Mouse (Mus musculus): ENCODE measurements at regions not wholly inside any gene's neighbourhood (a gene's known extent, or its start where the extent isn't known, plus 50 kb on each side); places are given as distances from the start of the nearest gene placed in this dataset.

DNA sequence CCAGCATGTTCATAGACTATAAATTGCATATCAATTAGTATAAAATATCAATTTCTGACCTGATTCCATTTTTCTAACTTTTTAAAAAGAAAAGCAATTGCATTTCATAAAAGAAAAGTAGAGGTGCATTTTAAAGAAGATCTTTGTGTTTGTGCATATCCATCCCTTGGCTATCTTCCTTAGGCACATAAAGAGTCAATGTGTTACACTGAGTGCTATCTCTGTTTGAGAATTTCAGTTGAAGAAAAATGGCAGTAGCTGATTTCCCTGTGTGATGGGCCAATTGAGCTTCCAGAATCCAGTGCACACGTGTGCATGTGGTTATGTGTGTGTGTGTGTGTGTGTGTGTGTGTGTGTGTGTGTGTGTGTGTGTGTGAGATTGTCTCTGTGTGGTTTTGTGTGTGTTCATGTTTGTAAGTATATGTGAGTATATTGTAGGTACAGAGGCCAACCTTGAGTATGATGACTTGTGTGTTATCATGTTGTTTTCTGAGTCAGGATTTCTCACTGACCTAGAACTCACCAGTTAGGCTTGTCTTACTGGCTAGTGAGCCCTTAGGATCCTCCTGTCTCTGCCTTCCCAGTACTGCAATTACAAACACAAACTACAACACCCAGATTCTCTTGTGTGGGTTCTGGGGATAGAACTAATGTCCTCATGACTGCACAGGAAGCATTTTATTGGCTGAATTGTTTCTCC, 249.6 kb downstream of the Cdk5rap2 start:
- Histone ChIP-seq H3K27ac (ENCODE audit: insufficient read depth, low read length) (no peak overlapping the region), H3K4me1 (ENCODE audit: control insufficient read depth, insufficient read depth, low read length) (no peaks in the 10 kb centered on the region), H3K27me3 (ENCODE audit: control insufficient read depth, insufficient read depth, low read length) (no peaks in the 10 kb centered on the region), H3K4me3 (replicated peaks; ENCODE audit: insufficient read depth, low read depth, low read length) (no peak overlapping the region)
- TF ChIP-seq POLR2A (IDR thresholded peaks at IDR 0.05; ENCODE audit: borderline replicate concordance, insufficient read depth, low read length): no peak
- TF ChIP-seq CTCF (IDR thresholded peaks at IDR 0.05; ENCODE audit: borderline replicate concordance, insufficient read depth, low read depth, low read length): no peak
- 72% methylated on average over 1 of the region's 1 CpGs for WGBS
- no peak for DNase-seq

DNA sequence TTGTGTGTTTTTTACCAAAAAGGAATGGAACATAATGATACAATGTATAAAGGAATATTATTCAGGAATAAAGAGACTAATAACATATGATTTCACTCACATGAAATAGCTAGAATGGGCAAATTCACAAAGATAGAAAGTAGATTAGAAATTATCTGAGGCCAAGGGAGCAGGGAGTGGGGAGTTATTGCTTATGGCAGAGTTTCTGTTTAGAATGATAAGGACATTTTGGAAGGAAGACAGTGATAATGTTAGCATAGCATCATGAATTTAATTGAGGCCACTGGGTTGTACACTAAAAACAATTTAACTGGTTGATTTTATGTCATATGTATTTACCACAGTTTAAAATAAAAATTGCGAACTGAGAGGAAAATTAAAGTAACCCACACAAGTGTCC, 250.2 kb downstream of the Cdk5rap2 start:
- no peak overlapping the region for H3K27ac ChIP-seq (ENCODE audit: insufficient read depth, low read length)
- TF ChIP-seq CTCF (IDR thresholded peaks at IDR 0.05; ENCODE audit: borderline replicate concordance, insufficient read depth, low read depth, low read length): no peak
- no peak for TF ChIP-seq POLR2A (IDR thresholded peaks at IDR 0.05; ENCODE audit: borderline replicate concordance, insufficient read depth, low read length)
- no peak for DNase-seq
- no peaks in the 10 kb centered on the region for H3K27me3 ChIP-seq (ENCODE audit: control insufficient read depth, insufficient read depth, low read length)
- WGBS: 92% methylated on average over 1 of the region's 1 CpGs
- H3K4me1 ChIP-seq (ENCODE audit: control insufficient read depth, insufficient read depth, low read length): no peaks in the 10 kb centered on the region
- H3K4me3 ChIP-seq (replicated peaks; ENCODE audit: insufficient read depth, low read depth, low read length): no peak overlapping the region

DNA sequence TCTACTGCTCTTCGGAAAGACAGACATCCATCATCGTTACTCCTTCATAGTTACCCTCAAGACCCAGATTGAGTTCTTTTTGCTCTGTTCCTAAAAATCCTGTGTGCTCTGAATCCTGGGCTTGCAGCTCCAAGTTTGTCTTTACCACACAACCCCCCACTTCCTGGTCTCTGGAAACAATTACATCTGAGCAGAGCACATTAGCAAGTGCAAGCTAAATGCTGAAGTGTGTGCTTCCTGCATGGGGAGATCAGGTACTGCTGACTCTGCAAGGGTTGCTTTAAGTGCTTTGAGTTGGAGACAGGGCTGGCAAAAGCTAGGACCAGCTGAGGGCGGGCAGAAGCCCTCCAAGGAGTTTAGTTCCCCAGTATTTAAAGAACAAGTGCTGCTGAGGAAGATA, 257.1 kb downstream of the Cdk5rap2 start:
- Histone ChIP-seq H3K27me3 (ENCODE audit: control insufficient read depth, insufficient read depth, low read length) (no peaks in the 10 kb centered on the region), H3K27ac (ENCODE audit: insufficient read depth, low read length) (no peak overlapping the region), H3K4me3 (replicated peaks; ENCODE audit: insufficient read depth, low read depth, low read length) (no peak overlapping the region), H3K4me1 (ENCODE audit: control insufficient read depth, insufficient read depth, low read length) (no peaks in the 10 kb centered on the region)
- no peak for DNase-seq
- 73% methylated on average over 3 of the region's 3 CpGs for WGBS
- TF ChIP-seq CTCF (IDR thresholded peaks at IDR 0.05; ENCODE audit: borderline replicate concordance, insufficient read depth, low read depth, low read length) (no peak), POLR2A (IDR thresholded peaks at IDR 0.05; ENCODE audit: borderline replicate concordance, insufficient read depth, low read length) (no peak)

DNA sequence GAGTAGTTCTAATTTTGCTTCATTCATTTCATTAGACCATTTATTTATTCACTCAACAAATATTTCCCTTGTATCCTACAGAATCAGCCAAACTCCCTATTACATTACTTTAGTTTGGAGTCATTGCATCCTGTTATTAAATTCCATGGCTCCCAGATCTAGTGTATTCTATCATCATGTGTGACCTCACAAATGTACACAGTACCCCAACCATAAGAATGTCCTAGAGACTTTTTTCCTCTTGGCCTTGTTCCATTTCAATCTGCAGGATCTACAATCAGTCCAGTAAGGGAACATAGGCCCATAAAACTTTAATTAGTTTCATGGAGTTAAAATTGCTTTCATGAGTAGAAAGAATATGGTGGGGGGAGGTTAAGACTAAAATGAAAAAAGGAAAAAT, 301.2 kb downstream of the Cdk5rap2 start:
- TF ChIP-seq POLR2A (IDR thresholded peaks at IDR 0.05; ENCODE audit: borderline replicate concordance, insufficient read depth, low read length) (no peak), CTCF (IDR thresholded peaks at IDR 0.05; ENCODE audit: borderline replicate concordance, insufficient read depth, low read depth, low read length) (no peak)

DNA sequence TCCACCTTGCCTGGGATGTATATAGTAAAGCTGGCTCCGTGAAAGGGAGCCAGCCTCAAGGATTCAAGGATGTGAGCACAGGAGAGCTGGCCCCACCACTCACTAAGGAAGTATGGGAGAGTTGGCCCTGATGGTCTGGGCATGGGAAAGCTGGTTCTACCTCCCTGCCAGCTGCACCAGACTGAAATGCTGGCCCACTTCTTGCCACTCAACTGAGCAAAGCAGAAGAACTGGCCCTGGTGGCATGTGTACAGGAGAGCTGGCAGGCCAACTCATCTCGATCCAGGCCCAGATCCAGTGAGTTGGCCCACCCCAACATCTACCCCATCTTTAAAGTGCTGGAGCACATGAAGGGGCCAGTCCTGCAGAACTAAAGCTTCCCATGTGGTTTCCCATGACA, 304.5 kb downstream of the Cdk5rap2 start:
- no peak overlapping the region for H3K4me3 ChIP-seq (replicated peaks; ENCODE audit: insufficient read depth, low read depth, low read length)
- TF ChIP-seq POLR2A (IDR thresholded peaks at IDR 0.05; ENCODE audit: borderline replicate concordance, insufficient read depth, low read length) (no peak), CTCF (IDR thresholded peaks at IDR 0.05; ENCODE audit: borderline replicate concordance, insufficient read depth, low read depth, low read length) (no peak)
- no peaks in the 10 kb centered on the region for H3K4me1 ChIP-seq (ENCODE audit: control insufficient read depth, insufficient read depth, low read length)
- DNase-seq: no peak
- no peak overlapping the region for H3K27ac ChIP-seq (ENCODE audit: insufficient read depth, low read length)
- no peaks in the 10 kb centered on the region for H3K27me3 ChIP-seq (ENCODE audit: control insufficient read depth, insufficient read depth, low read length)
- 33% methylated on average over 2 of the region's 2 CpGs for WGBS

More for the DNA sequence above, 301.2 kb downstream of the Cdk5rap2 start:
- H3K4me1 ChIP-seq (ENCODE audit: control insufficient read depth, insufficient read depth, low read length): no peaks in the 10 kb centered on the region
- H3K27me3 ChIP-seq (ENCODE audit: control insufficient read depth, insufficient read depth, low read length): no peaks in the 10 kb centered on the region
- no peak for DNase-seq
- no peak overlapping the region for H3K4me3 ChIP-seq (replicated peaks; ENCODE audit: insufficient read depth, low read depth, low read length)
- H3K27ac ChIP-seq (ENCODE audit: insufficient read depth, low read length): no peak overlapping the region

DNA sequence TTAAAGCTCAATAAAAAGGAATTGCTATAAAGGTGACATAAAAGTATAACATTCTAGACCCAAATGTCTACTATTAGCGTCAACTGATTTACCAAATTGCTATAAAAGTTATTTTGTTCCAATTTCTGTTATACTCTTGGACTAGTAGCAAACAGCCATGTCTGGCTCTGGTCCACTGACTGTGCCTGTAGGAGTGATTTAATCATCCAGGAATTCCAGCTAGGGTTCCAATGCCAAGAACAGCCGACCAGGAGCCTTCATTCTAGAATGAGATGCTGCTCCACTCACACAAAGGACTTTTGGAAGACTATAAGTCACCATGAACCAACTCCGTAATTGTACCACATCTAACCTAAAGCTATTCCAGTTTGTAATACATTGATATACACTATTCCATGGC, 312.9 kb downstream of the Cdk5rap2 start:
- Histone ChIP-seq H3K4me3 (replicated peaks; ENCODE audit: insufficient read depth, low read depth, low read length) (no peak overlapping the region), H3K27me3 (ENCODE audit: control insufficient read depth, insufficient read depth, low read length) (no peaks in the 10 kb centered on the region), H3K27ac (ENCODE audit: insufficient read depth, low read length) (no peak overlapping the region), H3K4me1 (ENCODE audit: control insufficient read depth, insufficient read depth, low read length) (no peaks in the 10 kb centered on the region)
- 37% methylated on average over 3 of the region's 3 CpGs for WGBS
- peak in 1 of 2 experiments; percentile 26 for DNase-seq
- TF ChIP-seq POLR2A (IDR thresholded peaks at IDR 0.05; ENCODE audit: borderline replicate concordance, insufficient read depth, low read length): no peak
- no peak for TF ChIP-seq CTCF (IDR thresholded peaks at IDR 0.05; ENCODE audit: borderline replicate concordance, insufficient read depth, low read depth, low read length)

DNA sequence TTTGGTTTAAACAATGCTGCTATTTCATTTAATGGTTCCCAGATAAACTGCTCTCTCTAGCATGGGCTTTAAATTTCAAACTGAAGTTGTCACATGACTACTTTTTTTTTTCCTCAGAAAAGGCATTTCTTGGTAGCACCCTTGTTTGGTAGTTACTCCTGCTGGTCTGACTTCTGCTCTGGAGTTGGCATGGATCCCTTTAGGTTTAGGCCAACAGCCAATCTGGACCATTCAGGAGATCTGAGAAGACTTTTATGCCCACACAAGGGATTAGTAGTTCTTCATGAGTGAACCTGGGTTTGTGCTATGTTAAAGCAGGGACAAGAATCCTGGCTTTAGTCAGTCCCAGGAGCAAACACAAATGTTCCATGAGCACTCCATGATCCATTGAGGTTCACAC, 332.0 kb downstream of the Cdk5rap2 start:
- H3K4me3 ChIP-seq (replicated peaks; ENCODE audit: insufficient read depth, low read depth, low read length): no peak overlapping the region
- H3K27me3 ChIP-seq (ENCODE audit: control insufficient read depth, insufficient read depth, low read length): no peaks in the 10 kb centered on the region
- H3K27ac ChIP-seq (ENCODE audit: insufficient read depth, low read length): no peak overlapping the region
- TF ChIP-seq CTCF (IDR thresholded peaks at IDR 0.05; ENCODE audit: borderline replicate concordance, insufficient read depth, low read depth, low read length) (no peak), POLR2A (IDR thresholded peaks at IDR 0.05; ENCODE audit: borderline replicate concordance, insufficient read depth, low read length) (no peak)
- DNase-seq: peak in 1 of 2 experiments; percentile 25
- no peaks in the 10 kb centered on the region for H3K4me1 ChIP-seq (ENCODE audit: control insufficient read depth, insufficient read depth, low read length)

DNA sequence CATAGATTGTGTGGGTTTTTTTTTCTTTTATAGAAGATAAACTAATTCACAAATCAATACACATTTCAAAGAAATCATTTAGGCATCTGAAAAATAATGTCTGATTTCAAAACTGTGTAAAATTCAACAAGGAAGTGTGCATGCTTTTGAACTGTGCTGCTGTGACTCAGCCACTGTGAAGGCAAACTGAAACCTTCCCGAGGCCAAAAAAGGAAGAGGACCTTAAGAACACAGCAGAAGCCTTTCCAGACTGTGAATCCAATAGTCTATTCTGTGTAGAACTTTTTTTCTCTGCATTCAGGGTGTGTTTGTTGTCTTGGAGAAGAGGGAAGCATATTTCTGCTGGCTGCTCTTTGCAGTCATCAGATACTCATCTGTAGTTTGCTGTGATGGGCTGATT, 347.7 kb downstream of the Cdk5rap2 start:
- WGBS: 78% methylated on average over 1 of the region's 1 CpGs
- no peak for DNase-seq
- Histone ChIP-seq H3K27me3 (ENCODE audit: control insufficient read depth, insufficient read depth, low read length) (no peaks in the 10 kb centered on the region), H3K27ac (ENCODE audit: insufficient read depth, low read length) (no peak overlapping the region), H3K4me1 (ENCODE audit: control insufficient read depth, insufficient read depth, low read length) (peaks cover 9% of the 10 kb centered on the region; the same call in 1 of the 2 replicates), H3K4me3 (replicated peaks; ENCODE audit: insufficient read depth, low read depth, low read length) (no peak overlapping the region)
- TF ChIP-seq CTCF (IDR thresholded peaks at IDR 0.05; ENCODE audit: borderline replicate concordance, insufficient read depth, low read depth, low read length) (no peak), POLR2A (IDR thresholded peaks at IDR 0.05; ENCODE audit: borderline replicate concordance, insufficient read depth, low read length) (no peak)
